Mouse (Mus musculus) heart, adult 2 months (tissue): ENCODE measurements at regions not wholly inside any gene's neighbourhood (a gene's known extent, or its start where the extent isn't known, plus 50 kb on each side); places are given as distances from the start of the nearest gene placed in this dataset.

ENCODE experiments used
- CTCF ChIP-seq: fragments of 200-600 bp; IDR thresholded peaks from 2 replicates; pipeline ENCODE4 v1.8.1; 2022; ENCODE audit warnings: antibody characterized with exemption, mild to moderate bottlenecking, moderate library complexity
- EP300 ChIP-seq: fragments of 200-500 bp; IDR thresholded peaks from 2 replicates; pipeline ENCODE4 v1.6.1; 2011; ENCODE audit warnings: low read depth, low read length, control low read depth; ENCODE audit not compliant: insufficient read depth
- POLR2A ChIP-seq: fragments of 200-500 bp; IDR thresholded peaks from 2 replicates; pipeline ENCODE4 v1.6.1; 2011; ENCODE audit warnings: mild to moderate bottlenecking, low read depth, low read length, control low read depth; ENCODE audit not compliant: insufficient read depth

DNA sequence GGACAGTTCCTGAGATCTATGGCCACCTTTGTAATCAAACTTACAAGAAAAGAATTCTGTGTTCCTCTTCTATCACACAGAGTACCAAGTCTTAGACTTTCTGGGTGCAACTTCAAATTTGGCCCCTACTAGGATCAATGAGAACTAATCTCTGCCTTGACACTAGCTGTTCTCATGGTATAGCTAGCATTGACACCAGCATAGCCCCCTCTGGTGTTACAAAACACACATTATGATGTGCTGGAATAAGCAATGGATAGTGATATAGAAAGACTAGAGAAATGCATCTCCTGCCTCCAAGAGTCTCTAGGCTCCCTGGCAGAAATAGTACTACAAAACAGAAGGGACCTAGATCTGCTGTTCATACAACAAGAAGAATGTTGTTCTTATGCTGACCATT, 566.6 kb upstream of the Vrk2 start:
- TF ChIP-seq CTCF (no peak), POLR2A (no peak), EP300 (no peak)
